Mouse (Mus musculus) kidney, adult 9 months (tissue): ENCODE results near the gene Rassf5.

Experiments used
- DNase-seq: peaks from one replicate; pipeline ENCODE4 v3.0.0; 2022

Gene Rassf5

GRCm38 (mm10) chr1:131135960-131136629 is 109.0 kb downstream of the Rassf5 start:
- DNase-seq: no peak

DNA sequence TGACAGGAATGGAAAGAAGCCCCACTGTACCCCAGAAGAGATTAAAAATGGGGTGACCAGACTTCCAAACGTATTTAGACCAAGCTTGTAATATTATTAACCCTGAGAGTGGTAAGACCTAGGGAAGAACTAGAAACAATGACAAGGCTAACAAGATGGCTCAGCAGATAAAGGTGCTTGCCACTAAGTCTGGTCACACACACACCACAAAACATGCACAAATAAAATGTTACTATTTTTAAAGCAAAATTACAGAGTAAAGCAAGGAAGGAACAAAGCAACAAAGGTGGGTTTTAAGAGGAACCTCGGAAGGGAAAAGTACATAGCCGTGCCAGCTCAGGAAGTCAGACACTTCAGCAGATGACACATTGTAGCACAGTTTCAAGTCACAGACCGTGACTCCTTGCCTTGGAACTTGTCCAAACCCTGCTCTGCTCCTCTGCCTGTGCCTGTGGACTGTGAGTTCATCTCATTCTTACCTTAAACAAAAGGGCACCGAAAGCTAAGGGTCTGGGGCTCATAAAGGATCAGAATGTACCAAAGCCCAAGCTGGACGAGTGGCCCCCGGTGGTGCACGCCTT is 110.0 kb downstream of the Rassf5 start:
- peak; percentile 68 for DNase-seq

DNA sequence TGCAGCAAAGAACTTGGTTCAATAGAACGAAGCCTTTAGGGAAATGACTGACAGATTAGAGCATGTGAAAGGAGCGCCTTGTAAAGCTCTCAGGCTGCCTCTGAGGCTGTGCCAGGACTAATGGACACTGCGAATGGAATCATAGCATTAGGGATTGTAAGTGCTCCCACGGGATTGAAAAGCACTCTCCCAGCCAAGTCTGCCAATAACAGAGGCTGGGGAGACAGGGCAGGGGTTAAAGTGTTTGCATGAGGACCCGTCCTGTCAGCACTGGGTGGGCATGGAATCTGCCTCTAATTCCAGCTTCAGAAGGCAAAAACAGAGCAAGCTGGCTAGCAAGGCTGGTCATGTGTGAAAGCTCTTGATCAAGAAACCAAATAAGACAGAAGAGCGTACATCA is 110.8 kb downstream of the Rassf5 start:
- DNase-seq: no peak
